Mouse (Mus musculus) limb, embryonic 15.5 days (tissue): ENCODE results near the gene Coro2b. TPM values are rescaled to one million over a fixed set of nuclear protein-coding genes. Genes with fewer than 3 reads are reported as not detected.
A peak's percentile ranks its signal among the peaks of the same experiment; 100 is the strongest.

Experiments
- ATAC-seq: fragments of 200-750 bp; cut with Nextera tagmentation; 2 replicates; pipeline ENCODE4 v1.8.0; 2017; ENCODE audit warnings: low read depth, moderate TSS enrichment; ENCODE audit not compliant: insufficient number of reproducible peaks, low FRiP score, low TSS enrichment
- H3K27ac ChIP-seq: fragments of 300-500 bp; sonication (generic); 2 replicates; pipeline ENCODE4 v1.5.1; 2015; ENCODE audit warnings: moderate library complexity, mild to moderate bottlenecking, inconsistent platforms
- H3K27me3 ChIP-seq: fragments of 300-500 bp; sonication (generic); 2 replicates; pipeline ENCODE4 v1.6.1; 2015; ENCODE audit warnings: inconsistent platforms
- H3K36me3 ChIP-seq: fragments of 300-500 bp; sonication (generic); 2 replicates; pipeline ENCODE4 v1.6.1; 2015; ENCODE audit warnings: inconsistent platforms
- H3K4me1 ChIP-seq: fragments of 300-500 bp; sonication (generic); 2 replicates; pipeline ENCODE4 v1.6.1; 2015; ENCODE audit warnings: inconsistent platforms
- H3K4me2 ChIP-seq: fragments of 300-500 bp; sonication (generic); 2 replicates; pipeline ENCODE4 v1.6.1; 2015; ENCODE audit warnings: mild to moderate bottlenecking, inconsistent platforms
- H3K4me3 ChIP-seq: fragments of 300-500 bp; sonication (generic); 2 replicates; pipeline ENCODE4 v1.5.1; 2015; ENCODE audit warnings: mild to moderate bottlenecking, inconsistent platforms
- H3K9ac ChIP-seq: fragments of 300-500 bp; sonication (generic); 2 replicates; pipeline ENCODE4 v1.6.1; 2015; ENCODE audit warnings: inconsistent platforms
- H3K9me3 ChIP-seq: fragments of 300-500 bp; sonication (generic); 2 replicates; pipeline ENCODE4 v1.6.1; 2016; ENCODE audit warnings: inconsistent platforms
- WGBS: fragments of 180-500 bp; shearing (Covaris S2); methylation state at CpG from one replicate; pipeline ENCODE4 v1.1.7; 2015; 5-methylcytosine and 5-hydroxymethylcytosine counted together
- polyA plus RNA-seq: library from polyadenylated mRNA; unstranded; fragments of >200 nt; fragmentation: Nextera tagmentation; extraction: Ambion mirVana; gene quantifications from 2 replicates; pipeline ENCODE4 v1.2.1, GENCODE M21; 2015

The Coro2b gene
- polyA plus RNA-seq, 1 experiment from 2014 or later: 9.4 TPM

- Histone ChIP-seq H3K4me2 (no peak overlapping the region), H3K4me1 (peaks cover 35% of the 10 kb centered on the region), H3K9ac (no peak overlapping the region), H3K36me3 (no peaks in the 10 kb centered on the region), H3K9me3 (no peaks in the 10 kb centered on the region), H3K4me3 (no peak overlapping the region), H3K27me3 (peaks cover 5% of the 10 kb centered on the region; the same call in 1 of the 2 replicates), H3K27ac (no peak overlapping the region)
- no peak for ATAC-seq
- WGBS: 60% methylated on average over 6 of the region's 6 CpGs
Observed at GRCm38 (mm10) chr9:62537941-62538340, 1.1 kb upstream of the Coro2b start.

- Histone ChIP-seq H3K27ac (peak overlapping the region; percentile 71), H3K4me2 (peak overlapping the region; percentile 96), H3K4me1 (peaks cover 43% of the 10 kb centered on the region), H3K36me3 (no peaks in the 10 kb centered on the region), H3K9ac (peak overlapping the region; percentile 71), H3K9me3 (no peaks in the 10 kb centered on the region), H3K4me3 (peak overlapping the region; percentile 64), H3K27me3 (peaks cover 5% of the 10 kb centered on the region; the same call in 1 of the 2 replicates)
- no peak for ATAC-seq
- 3% methylated on average over 29 of the region's 29 CpGs for WGBS
Observed at GRCm38 (mm10) chr9:62536119-62536654, 657 bp downstream of the Coro2b start.

- Histone ChIP-seq H3K27me3 (peaks cover 5% of the 10 kb centered on the region; the same call in 1 of the 2 replicates), H3K4me1 (peaks cover 44% of the 10 kb centered on the region), H3K27ac (no peak overlapping the region), H3K4me2 (peak overlapping the region; percentile 96), H3K36me3 (no peaks in the 10 kb centered on the region), H3K4me3 (peak overlapping the region; percentile 64), H3K9me3 (no peaks in the 10 kb centered on the region), H3K9ac (no peak overlapping the region)
- no peak for ATAC-seq
- 69% methylated on average over 8 of the region's 8 CpGs for WGBS
Observed at GRCm38 (mm10) chr9:62535566-62535965, 1.3 kb downstream of the Coro2b start.

- Histone ChIP-seq H3K4me2 (no peak overlapping the region), H3K36me3 (no peaks in the 10 kb centered on the region), H3K9me3 (no peaks in the 10 kb centered on the region), H3K27me3 (peaks cover 5% of the 10 kb centered on the region; the same call in 1 of the 2 replicates), H3K27ac (no peak overlapping the region), H3K4me3 (no peak overlapping the region), H3K4me1 (peaks cover 50% of the 10 kb centered on the region), H3K9ac (no peak overlapping the region)
- ATAC-seq: no peak
- WGBS: 91% methylated on average over 7 of the region's 7 CpGs
Observed at GRCm38 (mm10) chr9:62534691-62535090, 2.2 kb downstream of the Coro2b start.

- peaks cover 5% of the 10 kb centered on the region; the same call in 1 of the 2 replicates for H3K27me3 ChIP-seq
- ATAC-seq: no peak
- no peaks in the 10 kb centered on the region for H3K9me3 ChIP-seq
- 88% methylated on average over 2 of the region's 2 CpGs for WGBS
- no peak overlapping the region for H3K27ac ChIP-seq
- no peak overlapping the region for H3K9ac ChIP-seq
- no peak overlapping the region for H3K4me3 ChIP-seq
- no peak overlapping the region for H3K4me2 ChIP-seq
- no peaks in the 10 kb centered on the region for H3K36me3 ChIP-seq
- H3K4me1 ChIP-seq: peaks cover 50% of the 10 kb centered on the region
Observed at GRCm38 (mm10) chr9:62534158-62534557, 2.7 kb downstream of the Coro2b start.

- Histone ChIP-seq H3K27ac (peak overlapping the region; percentile 38), H3K4me1 (peaks cover 49% of the 10 kb centered on the region), H3K9me3 (no peaks in the 10 kb centered on the region), H3K36me3 (no peaks in the 10 kb centered on the region), H3K4me2 (no peak overlapping the region), H3K4me3 (no peak overlapping the region), H3K9ac (no peak overlapping the region), H3K27me3 (peaks cover 5% of the 10 kb centered on the region; the same call in 1 of the 2 replicates)
- no peak for ATAC-seq
- 69% methylated on average over 11 of the region's 11 CpGs for WGBS
Observed at GRCm38 (mm10) chr9:62532876-62533275, 4.0 kb downstream of the Coro2b start.

GRCm38 (mm10) chr9:62531459-62532275 is 5.2 kb downstream of the Coro2b start:
- 33% methylated on average over 12 of the region's 12 CpGs for WGBS
- H3K4me3 ChIP-seq: no peak overlapping the region
- ATAC-seq: peak; percentile 65
- H3K9ac ChIP-seq: no peak overlapping the region
- no peaks in the 10 kb centered on the region for H3K9me3 ChIP-seq
- no peaks in the 10 kb centered on the region for H3K27me3 ChIP-seq
- peak overlapping the region; percentile 38 for H3K27ac ChIP-seq
- H3K4me1 ChIP-seq: peaks cover 46% of the 10 kb centered on the region
- H3K36me3 ChIP-seq: no peaks in the 10 kb centered on the region
- H3K4me2 ChIP-seq: no peak overlapping the region

GRCm38 (mm10) chr9:62528527-62528926 is 8.3 kb downstream of the Coro2b start:
- no peak for ATAC-seq
- no peaks in the 10 kb centered on the region for H3K36me3 ChIP-seq
- no peak overlapping the region for H3K27ac ChIP-seq
- WGBS: 87% methylated on average over 11 of the region's 11 CpGs
- H3K4me2 ChIP-seq: no peak overlapping the region
- peaks cover 52% of the 10 kb centered on the region for H3K4me1 ChIP-seq
- H3K4me3 ChIP-seq: no peak overlapping the region
- H3K9me3 ChIP-seq: no peaks in the 10 kb centered on the region
- H3K27me3 ChIP-seq: 0 out of 2 replicates have a peak, but pooled peaks cover 2% of the 10 kb centered on the region
- H3K9ac ChIP-seq: no peak overlapping the region

- Histone ChIP-seq H3K4me3 (no peak overlapping the region), H3K27ac (0 out of 2 replicates have a peak overlapping the region, but pooled peaks have one; percentile 13), H3K27me3 (0 out of 2 replicates have a peak, but pooled peaks cover 11% of the 10 kb centered on the region), H3K4me1 (peaks cover 57% of the 10 kb centered on the region), H3K9ac (no peak overlapping the region), H3K4me2 (no peak overlapping the region), H3K36me3 (no peaks in the 10 kb centered on the region), H3K9me3 (no peaks in the 10 kb centered on the region)
- no peak for ATAC-seq
- WGBS: 71% methylated on average over 8 of the region's 8 CpGs
Observed at GRCm38 (mm10) chr9:62526858-62527257, 10.0 kb downstream of the Coro2b start.

GRCm38 (mm10) chr9:62526451-62526850 is 10.4 kb downstream of the Coro2b start:
- ATAC-seq: no peak
- Histone ChIP-seq H3K27ac (no peak overlapping the region), H3K9ac (no peak overlapping the region)

GRCm38 (mm10) chr9:62524761-62525308 is 12.0 kb downstream of the Coro2b start:
- Histone ChIP-seq H3K27ac (no peak overlapping the region), H3K4me3 (no peak overlapping the region), H3K36me3 (no peaks in the 10 kb centered on the region), H3K4me1 (peaks cover 39% of the 10 kb centered on the region), H3K9ac (no peak overlapping the region), H3K27me3 (0 out of 2 replicates have a peak, but pooled peaks cover 11% of the 10 kb centered on the region), H3K9me3 (no peaks in the 10 kb centered on the region), H3K4me2 (no peak overlapping the region)
- ATAC-seq: no peak
- WGBS: 51% methylated on average over 4 of the region's 4 CpGs

More at GRCm38 (mm10) chr9:62526451-62526850, 10.4 kb downstream of the Coro2b start:
- Histone ChIP-seq H3K4me2 (no peak overlapping the region), H3K36me3 (no peaks in the 10 kb centered on the region), H3K27me3 (0 out of 2 replicates have a peak, but pooled peaks cover 11% of the 10 kb centered on the region), H3K4me3 (no peak overlapping the region), H3K4me1 (peaks cover 52% of the 10 kb centered on the region), H3K9me3 (no peaks in the 10 kb centered on the region)
- WGBS: 18% methylated on average over 3 of the region's 3 CpGs
